Mouse (Mus musculus): ENCODE results near the gene Abhd16a.
A peak's percentile ranks its signal among the peaks of the same experiment; 100 is the strongest.

Gene Abhd16a

GRCm38 (mm10) chr17:35082841-35083576, 6.1 kb upstream of the Abhd16a start:
- DNase-seq (ENCODE audit: low spot score in 2 of 2): no peak

- no peak for DNase-seq (ENCODE audit: low spot score in 2 of 2)
These were observed 5.0 kb upstream of the Abhd16a start for GRCm38 (mm10) chr17:35083929-35084497.

DNA sequence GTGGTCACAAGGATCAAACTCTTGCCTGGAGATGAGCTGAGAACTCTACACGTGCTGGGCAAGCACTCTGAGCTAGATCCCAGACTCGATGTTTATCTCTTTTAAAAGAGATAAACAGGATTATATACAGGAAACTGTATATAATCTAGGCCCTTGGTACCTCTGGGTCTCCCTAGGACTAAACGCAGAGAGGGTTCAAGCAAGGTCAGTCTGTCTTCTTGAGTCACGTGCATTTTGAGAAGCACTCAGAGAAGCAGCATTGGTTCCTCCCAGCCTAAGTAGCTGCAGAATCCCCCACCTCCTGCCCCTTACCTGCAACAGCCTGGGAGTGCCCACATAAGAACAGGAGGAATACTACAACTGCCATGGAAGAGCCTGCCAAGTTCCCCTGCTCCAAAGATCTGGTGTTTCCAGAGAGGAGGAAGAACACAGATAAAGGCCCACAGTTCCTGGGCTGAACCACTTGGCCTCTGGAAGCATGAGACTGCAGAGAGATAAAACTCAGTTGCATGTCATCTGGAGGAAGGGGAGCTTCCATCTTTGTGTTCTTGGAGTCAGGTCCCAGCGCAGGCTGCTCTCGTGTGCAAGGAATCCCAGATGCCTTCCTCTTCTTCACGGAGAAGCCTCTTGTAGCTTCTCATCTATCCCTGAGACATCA, 3.7 kb upstream of the Abhd16a start, which contains the start of gene Ly6g6f:
Gene Ly6g6f (minus strand): TSS at position 403 of the 658 bp plus-strand sequence.
- DNase-seq (ENCODE audit: low spot score in 2 of 2): no peak

GRCm38 (mm10) chr17:35088151-35088550, 912 bp upstream of the Abhd16a start:
- DNase-seq (ENCODE audit: low spot score in 2 of 2): no peak

- peak in 1 of 2 experiments; percentile 57 for DNase-seq (ENCODE audit: low spot score in 2 of 2)
These were observed 1.3 kb downstream of the Abhd16a start for GRCm38 (mm10) chr17:35090166-35090932.

GRCm38 (mm10) chr17:35092403-35093198, 3.5 kb downstream of the Abhd16a start:
- DNase-seq (ENCODE audit: low spot score in 2 of 2): no peak

DNA sequence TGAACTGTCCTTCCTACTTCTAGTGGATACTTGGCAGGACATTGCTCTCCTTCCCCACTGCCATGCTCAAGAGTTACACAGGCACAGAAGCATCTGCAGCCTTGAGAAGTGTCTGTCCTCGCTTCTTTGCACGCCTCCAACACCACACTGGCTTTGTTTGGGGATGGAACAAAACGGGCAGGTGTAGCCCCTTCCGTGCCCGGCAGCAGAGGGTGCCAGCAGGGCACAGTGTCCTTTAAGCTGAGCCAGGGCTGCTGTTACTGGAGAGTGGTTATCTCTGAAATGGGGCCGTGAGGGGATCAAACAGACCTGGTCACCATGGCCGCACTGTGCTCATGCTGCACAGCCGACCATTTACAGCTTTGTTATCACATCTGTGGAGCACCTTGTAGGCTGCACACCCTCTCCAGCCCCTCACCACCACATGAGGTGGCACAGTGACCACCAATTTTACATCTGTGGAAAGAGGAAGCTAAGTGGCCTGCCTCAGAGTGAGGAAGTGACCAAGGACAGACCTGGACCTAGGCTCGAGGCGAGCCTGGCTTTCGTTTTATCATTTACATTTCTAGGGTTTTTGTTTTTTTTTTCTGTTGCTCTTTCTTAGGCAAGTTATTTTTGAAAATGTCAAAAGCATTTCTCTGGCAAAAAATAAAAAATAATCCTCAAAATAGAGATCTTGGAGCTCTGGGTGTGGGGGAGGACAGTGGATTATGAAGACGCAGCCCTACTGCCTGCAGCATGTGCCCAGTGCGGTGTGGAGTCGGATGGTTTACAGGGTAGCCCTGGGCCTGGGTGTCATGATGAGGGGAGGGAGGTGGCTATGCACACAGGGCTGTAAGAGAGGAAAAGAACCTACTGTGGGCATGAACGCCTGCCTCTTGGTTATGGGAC, 5.7 kb downstream of the Abhd16a start:
- no peak for DNase-seq (ENCODE audit: low spot score in 2 of 2)

DNA sequence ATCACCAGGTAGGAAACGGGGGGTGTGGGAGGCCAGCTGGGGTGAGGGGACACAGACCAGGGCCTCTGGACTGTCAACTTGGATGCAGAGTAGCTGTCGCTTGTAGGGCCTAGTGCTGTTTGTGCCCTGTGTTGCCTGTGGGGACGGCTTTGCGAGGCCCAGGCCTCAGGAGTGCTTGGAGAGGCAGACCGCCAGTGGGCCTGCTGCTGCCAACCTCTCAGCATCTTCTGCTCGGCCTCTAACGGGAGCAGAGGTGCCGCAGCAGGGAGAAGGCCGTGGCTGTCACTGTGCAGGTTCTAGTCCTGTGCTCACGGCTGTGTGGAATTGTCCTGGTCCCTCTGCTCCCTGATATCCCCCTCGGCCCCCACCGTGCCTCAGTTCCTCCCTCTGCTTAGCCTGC, 7.5 kb downstream of the Abhd16a start:
- no peak for DNase-seq (ENCODE audit: low spot score in 2 of 2)

DNA sequence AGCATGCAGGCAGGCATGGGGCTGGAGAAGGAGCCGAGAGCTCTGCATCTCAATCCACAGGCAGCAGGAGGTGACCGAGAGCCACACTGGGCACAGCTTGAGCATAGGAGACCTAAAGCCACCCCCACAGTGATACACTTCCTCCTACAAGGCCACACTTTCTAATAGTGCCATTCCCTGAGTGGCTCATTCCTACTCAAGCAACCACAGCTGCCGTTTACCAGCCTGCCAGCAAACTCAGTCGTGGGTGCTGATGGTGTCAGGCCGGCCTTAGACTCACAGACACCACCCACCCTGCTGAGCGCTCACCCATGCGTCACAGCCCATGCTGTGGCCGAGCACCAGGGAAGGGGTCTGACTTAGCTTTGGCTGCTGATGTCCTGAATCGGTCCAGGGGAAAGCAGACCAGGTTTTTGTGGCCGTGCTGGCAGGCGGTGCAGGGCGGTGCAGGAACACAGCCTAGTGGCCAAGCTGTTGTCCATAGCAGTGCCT, 8.1 kb downstream of the Abhd16a start:
- DNase-seq (ENCODE audit: low spot score in 2 of 2): peak in 1 of 2 experiments; percentile 56

DNA sequence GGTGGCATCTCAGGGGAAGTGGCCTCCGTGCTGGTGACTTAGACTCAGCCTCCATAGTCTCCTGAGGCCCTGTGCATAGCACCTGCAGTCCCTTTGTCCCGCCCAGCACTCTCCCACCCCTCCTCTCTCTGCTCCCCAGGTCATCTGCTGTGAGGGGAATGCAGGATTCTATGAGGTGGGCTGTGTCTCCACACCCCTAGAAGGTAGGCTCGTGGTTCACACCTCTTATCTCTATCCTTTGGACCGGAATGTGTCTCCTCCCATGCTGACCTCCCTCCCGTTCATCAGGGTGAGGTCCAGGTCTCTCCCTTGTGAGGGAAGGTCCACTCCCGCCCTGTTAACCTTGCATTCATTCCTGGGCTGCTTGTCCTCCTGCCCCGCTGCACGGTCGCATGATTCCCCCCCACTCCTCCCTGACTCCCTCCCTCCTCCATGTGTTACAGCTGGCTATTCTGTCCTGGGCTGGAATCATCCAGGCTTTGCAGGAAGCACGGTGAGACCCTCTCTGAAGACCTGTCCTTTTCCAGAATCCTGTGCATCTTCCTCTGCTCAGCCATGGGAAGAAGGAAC, 11.2 kb downstream of the Abhd16a start:
- no peak for DNase-seq (ENCODE audit: low spot score in 2 of 2)

- no peak for DNase-seq (ENCODE audit: low spot score in 2 of 2)
These were observed 12.1 kb downstream of the Abhd16a start for GRCm38 (mm10) chr17:35101161-35101560.

DNA sequence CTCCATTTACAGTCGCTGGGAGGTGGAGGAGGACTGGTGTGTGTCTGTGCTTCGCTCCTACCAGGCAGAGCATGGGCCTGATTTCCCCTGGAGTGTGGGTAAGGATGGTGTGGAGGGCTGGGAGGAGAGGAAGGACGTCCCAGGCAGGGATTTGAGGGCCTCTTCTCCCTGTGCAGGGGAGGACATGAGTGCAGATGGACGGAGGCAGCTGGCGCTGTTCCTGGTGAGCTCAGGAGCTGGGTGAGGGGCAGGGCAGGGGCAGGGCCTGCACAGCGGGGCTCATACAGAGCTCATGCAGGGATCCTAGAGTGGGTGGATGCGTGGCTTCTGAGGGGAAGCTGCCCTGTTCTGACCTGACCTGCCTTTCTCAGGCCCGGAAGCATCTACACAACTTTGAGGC, 13.2 kb downstream of the Abhd16a start:
- DNase-seq (ENCODE audit: low spot score in 2 of 2): no peak

DNA sequence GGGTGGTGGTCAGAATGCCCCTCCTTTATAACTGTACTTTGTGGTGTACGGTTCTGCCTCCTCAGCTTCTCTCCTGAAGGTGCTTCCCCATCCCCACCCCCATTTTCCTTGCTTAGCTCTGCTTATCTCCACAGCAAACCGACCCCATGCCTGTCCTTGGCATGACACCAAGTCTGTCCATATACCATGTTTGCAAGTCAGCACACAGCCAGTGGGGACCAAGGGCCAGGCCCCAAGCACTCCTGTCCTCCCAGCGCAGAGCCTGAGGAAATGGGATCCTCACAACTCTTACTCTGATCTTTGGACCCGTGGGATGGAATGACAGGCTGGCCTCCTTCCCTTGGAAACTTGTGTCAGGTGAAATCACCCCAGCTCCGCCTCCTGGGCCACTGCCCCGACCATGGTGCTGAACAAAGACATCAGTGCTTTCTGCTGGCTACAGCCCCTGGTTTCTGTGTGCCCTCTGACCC, 14.2 kb downstream of the Abhd16a start:
- no peak for DNase-seq (ENCODE audit: low spot score in 2 of 2)

DNA sequence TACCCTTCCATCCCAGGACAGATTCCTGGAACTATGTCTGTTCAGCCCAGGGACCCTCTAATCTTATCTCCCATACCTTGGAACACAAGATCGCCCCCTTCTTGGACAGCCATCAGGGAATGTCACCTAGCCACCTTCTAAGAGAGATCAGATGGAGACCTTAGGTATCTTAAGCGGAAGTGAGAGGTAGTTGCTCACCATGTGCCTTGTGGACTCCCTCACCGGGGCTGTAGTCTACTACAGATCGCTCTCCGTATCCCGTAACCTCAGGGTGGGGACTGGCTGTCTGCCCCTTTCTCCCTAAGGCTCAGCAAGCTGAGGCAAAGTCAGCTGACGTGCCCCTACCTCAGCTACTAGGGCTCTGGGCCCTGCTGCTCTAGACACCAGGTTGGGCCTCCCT, 15.0 kb downstream of the Abhd16a start:
- no peak for DNase-seq (ENCODE audit: low spot score in 2 of 2)

DNA sequence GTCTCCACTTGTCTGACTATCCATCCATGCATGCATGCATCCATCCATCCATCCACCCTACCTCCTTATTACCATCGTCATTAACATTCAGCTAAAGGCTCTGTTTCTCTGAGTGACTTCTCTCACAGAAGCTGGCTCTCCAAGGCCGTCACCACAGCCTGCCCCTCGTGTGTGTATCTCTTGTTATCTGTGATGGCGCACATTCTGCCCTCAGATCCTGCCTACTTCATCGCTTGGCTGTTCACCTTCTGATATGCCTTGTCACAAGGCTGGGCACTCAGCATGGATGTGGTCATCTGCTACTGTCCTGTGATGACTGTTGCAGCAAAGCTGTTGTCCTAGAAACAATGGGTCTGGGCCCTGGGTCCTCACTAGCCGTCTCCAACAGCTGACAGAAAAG, 15.7 kb downstream of the Abhd16a start:
- DNase-seq (ENCODE audit: low spot score in 2 of 2): no peak

- DNase-seq (ENCODE audit: low spot score in 2 of 2): peak in 1 of 2 experiments; percentile 58
These were observed 16.8 kb downstream of the Abhd16a start for GRCm38 (mm10) chr17:35105740-35106389.

DNA sequence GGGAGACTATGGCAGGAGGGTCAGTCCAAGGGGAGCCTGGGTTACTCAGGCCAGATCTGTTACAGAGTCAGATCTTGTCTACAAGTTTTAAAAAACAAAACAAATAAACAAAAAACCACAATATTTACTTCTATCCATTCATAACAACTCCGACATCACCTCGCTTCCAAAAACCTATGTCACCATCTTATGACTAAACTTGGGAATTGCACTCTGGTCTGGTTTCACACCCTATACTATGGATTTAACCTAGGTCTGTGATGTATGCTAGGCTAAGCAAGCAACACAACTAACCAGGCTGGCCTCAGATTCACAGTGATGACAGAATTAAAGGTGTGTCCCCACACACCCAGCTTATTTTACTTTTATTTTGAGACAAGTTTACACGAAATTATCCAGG, 17.5 kb downstream of the Abhd16a start:
- no peak for DNase-seq (ENCODE audit: low spot score in 2 of 2)

GRCm38 (mm10) chr17:35108097-35108496, 19.0 kb downstream of the Abhd16a start, which contains the start of gene Ly6g5c:
Gene Ly6g5c, plus strand, starts transcription at chr17:35108279.
- peak in 1 of 2 experiments; percentile 46 for DNase-seq (ENCODE audit: low spot score in 2 of 2)

DNA sequence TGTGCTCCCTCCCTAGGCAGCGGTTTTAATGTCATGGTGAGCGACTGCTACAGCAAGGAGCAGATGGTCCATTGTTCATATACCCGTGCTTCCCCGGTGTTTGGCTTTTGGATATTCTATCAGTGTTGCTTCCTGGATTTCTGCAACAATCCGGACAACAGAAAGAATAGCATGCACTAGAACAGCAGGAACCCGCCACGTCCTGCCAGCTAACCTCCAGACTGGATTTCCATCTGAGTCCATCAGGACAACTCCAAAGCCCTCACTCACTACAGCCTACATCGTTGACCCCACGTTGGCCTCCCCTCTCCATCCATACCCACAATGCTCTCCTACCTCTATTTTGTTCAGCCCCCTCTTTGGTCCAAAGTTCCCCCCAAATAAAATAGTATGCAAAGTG, 22.7 kb downstream of the Abhd16a start:
- no peak for DNase-seq (ENCODE audit: low spot score in 2 of 2)

All from cerebellum, postnatal 4 days (tissue).